Mouse (Mus musculus) CH12.LX (cell line): ENCODE measurements around the gene Atp5g1.

ENCODE experiments used
- CHD2 ChIP-seq: IDR thresholded peaks from 2 replicates; pipeline ENCODE4 v1.6.1; 2011; ENCODE audit warnings: low read length, improper control_type of control experiment
- CTCF ChIP-seq, 2 experiments: IDR thresholded peaks in 1 of 2; conservative IDR thresholded peaks in 1 of 2; 2 replicates each; pipeline ENCODE4 v1.5.1; 2011 to 2012; ENCODE audit warnings: low read depth in 2 of 2, low read length in 2 of 2, improper control_type of control experiment in 1 of 2, inconsistent platforms in 1 of 2, mild to moderate bottlenecking in 1 of 2, moderate library complexity in 1 of 2
- ELF1 ChIP-seq: IDR thresholded peaks from 2 replicates; pipeline ENCODE4 v1.6.1; 2014; ENCODE audit warnings: low read depth, mild to moderate bottlenecking, inconsistent platforms, low read length, improper control_type of control experiment
- MXI1 ChIP-seq: IDR thresholded peaks from 2 replicates; pipeline ENCODE4 v1.6.1; 2011; ENCODE audit warnings: mild to moderate bottlenecking, low read depth, low read length, improper control_type of control experiment
- POLR2A ChIP-seq: IDR thresholded peaks from 2 replicates; pipeline ENCODE4 v1.6.1; 2011; ENCODE audit warnings: low read depth, mild to moderate bottlenecking, improper control_type of control experiment, low read length
- ZNF384 ChIP-seq: IDR thresholded peaks from 2 replicates; pipeline ENCODE4 v1.6.1; 2012; ENCODE audit warnings: low read depth, low read length, improper control_type of control experiment, inconsistent platforms

- TF ChIP-seq CTCF (conservative IDR thresholded peaks at IDR 0.05 in 1 of 2, IDR thresholded peaks at IDR 0.05 in 1 of 2; ENCODE audit: low read depth in 2 of 2, low read length in 2 of 2) (no peak), CHD2 (no peak), ZNF384 (no peak), POLR2A (no peak), MXI1 (no peak), ELF1 (no peak)
Observed at GRCm38 (mm10) chr11:96034116-96034515, 41.4 kb downstream of the Atp5g1 start.
